Mouse (Mus musculus): ENCODE measurements at regions not wholly inside any gene's neighbourhood (a gene's known extent, or its start where the extent isn't known, plus 50 kb on each side); places are given as distances from the start of the nearest gene placed in this dataset.

GRCm38 (mm10) chr10:44945205-44945725 lies 121.7 kb upstream of the Prep start:
- DNase-seq (ENCODE audit: low spot score): no peak

- DNase-seq (ENCODE audit: low spot score): no peak
These were observed 127.6 kb upstream of the Prep start for GRCm38 (mm10) chr10:44939403-44939802.

GRCm38 (mm10) chr10:44936976-44937500 lies 130.0 kb upstream of the Prep start:
- DNase-seq (ENCODE audit: low spot score): no peak

GRCm38 (mm10) chr10:44930796-44931195 lies 136.2 kb upstream of the Prep start:
- DNase-seq (ENCODE audit: low spot score): no peak

GRCm38 (mm10) chr10:44913751-44914388 lies 153.1 kb upstream of the Prep start:
- DNase-seq (ENCODE audit: low spot score): no peak

- DNase-seq (ENCODE audit: low spot score): no peak
These were observed 162.5 kb upstream of the Prep start for GRCm38 (mm10) chr10:44904520-44904919.

- DNase-seq (ENCODE audit: low spot score): no peak
These were observed 165.8 kb upstream of the Prep start for GRCm38 (mm10) chr10:44901203-44901602.

GRCm38 (mm10) chr10:44892124-44892523 lies 174.9 kb upstream of the Prep start:
- no peak for DNase-seq (ENCODE audit: low spot score)

GRCm38 (mm10) chr10:44887081-44887683 lies 179.8 kb upstream of the Prep start:
- DNase-seq (ENCODE audit: low spot score): no peak

GRCm38 (mm10) chr10:44881967-44882366 lies 185.0 kb upstream of the Prep start:
- no peak for DNase-seq (ENCODE audit: low spot score)

GRCm38 (mm10) chr10:44877076-44877663 lies 189.8 kb upstream of the Prep start:
- no peak for DNase-seq (ENCODE audit: low spot score)

- no peak for DNase-seq (ENCODE audit: low spot score)
These were observed 193.2 kb upstream of the Prep start for GRCm38 (mm10) chr10:44873642-44874285.

GRCm38 (mm10) chr10:44864191-44864747 lies 202.7 kb upstream of the Prep start:
- DNase-seq (ENCODE audit: low spot score): no peak

GRCm38 (mm10) chr10:44862360-44862674 lies 204.7 kb upstream of the Prep start:
- DNase-seq (ENCODE audit: low spot score): no peak

GRCm38 (mm10) chr10:44861671-44862359 lies 205.2 kb upstream of the Prep start:
- DNase-seq (ENCODE audit: low spot score): no peak

GRCm38 (mm10) chr10:44857444-44857843 lies 209.6 kb upstream of the Prep start:
- no peak for DNase-seq (ENCODE audit: low spot score)

GRCm38 (mm10) chr10:44854109-44854508 lies 212.9 kb upstream of the Prep start:
- no peak for DNase-seq (ENCODE audit: low spot score)

GRCm38 (mm10) chr10:44849016-44849415 lies 218.0 kb upstream of the Prep start:
- no peak for DNase-seq (ENCODE audit: low spot score)

- DNase-seq (ENCODE audit: low spot score): no peak
These were observed 220.2 kb upstream of the Prep start for GRCm38 (mm10) chr10:44846765-44847164.

- DNase-seq (ENCODE audit: low spot score): peak; percentile 23
These were observed 220.9 kb upstream of the Prep start for GRCm38 (mm10) chr10:44846149-44846548.

GRCm38 (mm10) chr10:44840449-44840848 lies 226.6 kb upstream of the Prep start:
- DNase-seq (ENCODE audit: low spot score): no peak

- no peak for DNase-seq (ENCODE audit: low spot score)
These were observed 234.5 kb upstream of the Prep start for GRCm38 (mm10) chr10:44832455-44832854.
